Mouse (Mus musculus) activated CD4-positive, CD25-positive, alpha-beta regulatory T cell, adult 4 months (primary cell): ENCODE data around the gene Slc37a1. TPM values are rescaled to one million over a fixed set of nuclear protein-coding genes. Genes with fewer than 3 reads are reported as not detected.

Experiments
- polyA plus RNA-seq, 2 experiments: library from polyadenylated mRNA; unstranded; fragments of 100-300 nt; shearing (Covaris generic); gene quantifications; one replicate each; pipeline ENCODE4 v1.2.1; 2017

Gene Slc37a1
- polyA plus RNA-seq, 2 experiments from 2014 or later: 20.5 to 26.2 TPM

Other genes starting within 250 kb of the Slc37a1 start
- 100 to 1,000 TPM; 104 to 116 TPM for gene Abcg1, start 229.1 kb upstream of the Slc37a1 start, polyA plus RNA-seq
- not detected for gene Tff3, start 157.1 kb upstream of the Slc37a1 start, polyA plus RNA-seq
- gene Tff2, start 142.5 kb upstream of the Slc37a1 start, polyA plus RNA-seq: not detected
- under 1 TPM in 1 of 2 experiments, not detected in 1; 0.89 TPM for gene Tff1, start 121.5 kb upstream of the Slc37a1 start, polyA plus RNA-seq
- 1 to 10 TPM; 1.5 to 2.1 TPM for gene Tmprss3, start 87.8 kb upstream of the Slc37a1 start, polyA plus RNA-seq
- 100 to 1,000 TPM; 235 to 244 TPM for gene Ubash3a, start 78.9 kb upstream of the Slc37a1 start, polyA plus RNA-seq
- gene Rsph1, start 9.4 kb upstream of the Slc37a1 start, polyA plus RNA-seq: 1 to 10 TPM in 1 of 2 experiments, under 1 TPM in 1; 0.86 to 2.7 TPM
- gene Pde9a, start 99.4 kb downstream of the Slc37a1 start, polyA plus RNA-seq: 1 to 10 TPM in 1 of 2 experiments, not detected in 1; 1.4 TPM
- 10 to 100 TPM; 14.4 to 16.2 TPM for gene Wdr4, start 233.2 kb downstream of the Slc37a1 start, polyA plus RNA-seq
- 100 to 1,000 TPM; 248 to 290 TPM for gene Ndufv3, start 233.3 kb downstream of the Slc37a1 start, polyA plus RNA-seq